Mouse (Mus musculus): Measurements from ENCODE around the gene Fzd10. TPM values are rescaled to one million over a fixed set of nuclear protein-coding genes. Genes with fewer than 3 reads are reported as not detected.

Gene Fzd10
- polyA plus RNA-seq, 1 experiment: not detected

DNA sequence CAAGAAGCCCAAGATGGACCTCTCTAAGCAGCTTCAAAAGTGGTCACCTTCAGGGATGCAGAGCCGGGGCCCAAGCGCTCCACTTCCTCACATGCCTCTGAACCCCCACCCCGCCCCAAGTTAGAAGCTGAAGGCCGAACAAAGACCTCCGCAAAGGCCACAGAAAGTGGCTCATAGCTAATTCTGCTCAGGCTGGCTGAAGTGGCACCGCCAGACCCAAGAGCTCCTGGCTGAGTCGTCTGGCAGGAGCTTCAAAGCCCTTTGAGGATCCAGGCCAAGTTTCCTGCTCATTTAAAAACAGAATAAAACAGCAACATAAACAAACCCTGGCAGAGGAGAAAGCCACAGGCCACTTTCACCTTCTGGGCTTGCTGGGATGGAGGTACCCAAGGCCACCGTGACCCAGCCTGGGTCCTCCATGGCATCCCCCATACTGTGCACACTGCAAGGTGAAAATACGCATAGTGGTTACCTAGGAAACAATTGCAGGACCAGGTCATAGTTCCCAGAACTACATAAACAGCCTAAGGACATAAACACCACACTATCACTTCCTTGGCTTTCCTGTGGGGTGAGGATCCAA is 24.6 kb upstream of the Fzd10 start:
- H3K4me3 ChIP-seq: no peak overlapping the region
- H3K27me3 ChIP-seq (ENCODE audit: control insufficient read depth, insufficient read depth, insufficient read length): no peaks in the 10 kb centered on the region
- no peak for TF ChIP-seq TCF12 (IDR thresholded peaks at IDR 0.05; ENCODE audit: insufficient read depth, poor library complexity, severe bottlenecking)
- no peak for TF ChIP-seq E2F4 (IDR thresholded peaks at IDR 0.05; ENCODE audit: insufficient read depth)
- TF ChIP-seq MYOD1 (IDR thresholded peaks at IDR 0.05; ENCODE audit: control insufficient read depth in 1 of 3, insufficient read length in 2 of 3, low read depth in 2 of 3): no peak
- TF ChIP-seq TCF3 (IDR thresholded peaks at IDR 0.05; ENCODE audit: insufficient read length, low read depth): no peak
- no peak overlapping the region for H3ac ChIP-seq (ENCODE audit: control insufficient read depth, insufficient read length)
- no peaks in the 10 kb centered on the region for H3K79me2 ChIP-seq (ENCODE audit: control insufficient read depth, insufficient read depth)
- H3K36me3 ChIP-seq (ENCODE audit: control insufficient read depth, insufficient read depth): no peaks in the 10 kb centered on the region
- H3K4me2 ChIP-seq (ENCODE audit: low read depth): no peak overlapping the region

DNA sequence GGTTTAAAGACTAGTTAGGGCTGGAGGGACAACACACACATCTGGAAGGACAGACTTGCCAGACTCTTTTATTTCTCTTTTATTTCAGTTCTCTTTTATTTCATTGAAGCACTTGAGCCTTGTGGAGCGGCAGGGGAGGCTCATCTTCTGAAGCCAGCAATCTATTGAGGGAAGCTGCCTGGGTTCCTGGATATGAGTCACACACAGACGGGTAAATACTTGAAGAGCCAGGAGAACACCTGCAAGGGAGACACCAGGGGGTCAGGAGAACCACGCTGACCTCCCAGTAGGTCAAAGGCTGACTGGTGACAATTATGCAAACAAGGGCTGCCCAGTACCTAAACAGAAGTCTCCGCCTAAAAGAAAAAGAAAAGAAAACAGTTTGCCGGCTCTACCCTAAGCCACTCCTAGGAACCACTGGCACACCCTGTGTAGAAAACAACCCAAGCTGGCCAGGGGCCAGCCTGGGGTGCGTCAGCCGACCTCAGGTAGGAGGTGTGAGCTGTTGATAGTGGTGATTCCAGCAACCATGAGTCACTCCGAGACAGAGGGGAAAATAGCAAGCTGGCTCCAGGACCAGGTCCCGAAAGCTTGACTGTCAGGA is 21.5 kb upstream of the Fzd10 start:
- no peaks in the 10 kb centered on the region for H3K79me2 ChIP-seq (ENCODE audit: control insufficient read depth, insufficient read depth)
- TF ChIP-seq SRF (IDR thresholded peaks at IDR 0.05; ENCODE audit: control insufficient read depth, insufficient read length, low read depth) (no peak), CEBPB (IDR thresholded peaks at IDR 0.05; ENCODE audit: insufficient read depth, poor library complexity, severe bottlenecking) (no peak), TCF3 (IDR thresholded peaks at IDR 0.05; ENCODE audit: insufficient read length, low read depth) (no peak), MYOG (IDR thresholded peaks at IDR 0.05; ENCODE audit: control insufficient read depth in 1 of 3, insufficient read depth in 1 of 3, insufficient read length in 2 of 3, low read depth in 2 of 3) (no peak), USF1 (IDR thresholded peaks at IDR 0.05; ENCODE audit: low read depth) (no peak), MAX (IDR thresholded peaks at IDR 0.05; ENCODE audit: low read depth) (no peak), MYOD1 (IDR thresholded peaks at IDR 0.05; ENCODE audit: control insufficient read depth in 1 of 3, insufficient read length in 2 of 3, low read depth in 2 of 3) (no peak), E2F4 (IDR thresholded peaks at IDR 0.05; ENCODE audit: insufficient read depth) (no peak), POLR2AphosphoS2 (IDR thresholded peaks at IDR 0.05; ENCODE audit: insufficient read length, low read depth) (no peak), REST (IDR thresholded peaks at IDR 0.05; ENCODE audit: insufficient read depth, insufficient read length) (no peak), TCF12 (IDR thresholded peaks at IDR 0.05; ENCODE audit: insufficient read depth, poor library complexity, severe bottlenecking) (no peak), POLR2A (IDR thresholded peaks at IDR 0.05; ENCODE audit: insufficient read length, low read depth) (no peak)
- H3ac ChIP-seq (ENCODE audit: control insufficient read depth, insufficient read length): no peak overlapping the region
- no peaks in the 10 kb centered on the region for H3K27me3 ChIP-seq (ENCODE audit: control insufficient read depth, insufficient read depth, insufficient read length)
- no peaks in the 10 kb centered on the region for H3K36me3 ChIP-seq (ENCODE audit: control insufficient read depth, insufficient read depth)
- no peak overlapping the region for H3K4me2 ChIP-seq (ENCODE audit: low read depth)
- H3K4me3 ChIP-seq: no peak overlapping the region

DNA sequence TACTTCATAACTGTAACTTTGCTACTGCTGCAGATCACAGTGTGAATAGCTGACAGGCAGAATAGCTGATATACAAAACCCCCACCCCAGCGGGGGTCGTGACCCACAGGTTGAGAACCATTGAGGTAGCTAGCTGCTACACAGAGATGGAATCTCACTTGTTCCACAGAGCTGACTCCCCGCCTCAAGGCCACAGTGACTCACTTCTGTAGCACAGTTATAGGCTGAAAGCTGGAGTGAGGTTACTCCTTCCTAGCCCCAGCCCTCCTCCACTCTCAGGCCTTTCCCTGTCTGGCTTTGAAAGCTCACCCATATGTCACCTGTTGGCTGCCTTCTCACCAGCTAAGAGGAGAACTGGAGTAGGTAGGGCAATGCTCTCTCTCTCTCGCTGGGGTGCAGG is 19.7 kb upstream of the Fzd10 start:
- H3K36me3 ChIP-seq (ENCODE audit: control insufficient read depth, insufficient read depth): no peaks in the 10 kb centered on the region
- H3K79me2 ChIP-seq (ENCODE audit: control insufficient read depth, insufficient read depth): no peaks in the 10 kb centered on the region
- H3ac ChIP-seq (ENCODE audit: control insufficient read depth, insufficient read length): no peak overlapping the region
- H3K27me3 ChIP-seq (ENCODE audit: control insufficient read depth, insufficient read depth, insufficient read length): no peaks in the 10 kb centered on the region
- H3K4me2 ChIP-seq (ENCODE audit: low read depth): no peak overlapping the region
- TF ChIP-seq POLR2AphosphoS2 (IDR thresholded peaks at IDR 0.05; ENCODE audit: insufficient read length, low read depth): no peak
- no peak for TF ChIP-seq POLR2A (IDR thresholded peaks at IDR 0.05; ENCODE audit: insufficient read length, low read depth)
- no peak for TF ChIP-seq E2F4 (IDR thresholded peaks at IDR 0.05; ENCODE audit: insufficient read depth)
- H3K4me3 ChIP-seq: no peak overlapping the region

DNA sequence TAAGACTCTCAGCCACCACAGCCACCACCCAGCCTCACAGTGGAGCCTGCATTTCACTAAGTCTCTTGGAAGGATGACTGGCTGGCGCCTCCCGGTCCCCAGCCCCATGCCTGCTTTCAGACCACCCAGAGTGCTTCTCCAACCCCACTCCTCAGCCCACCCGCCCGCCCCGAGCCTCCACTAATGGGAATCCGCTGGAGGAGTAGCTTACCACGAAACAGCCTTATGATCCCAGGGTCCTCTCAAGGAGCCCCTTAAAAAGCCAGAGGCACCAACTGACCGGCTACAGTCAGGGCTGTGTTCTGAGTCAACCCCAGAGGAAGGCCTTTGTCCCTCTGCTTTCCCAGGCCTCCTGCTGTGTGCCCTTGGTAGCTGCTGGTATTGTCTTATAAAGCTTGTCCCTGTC is 19.1 kb upstream of the Fzd10 start:
- no peak for TF ChIP-seq MYOG (IDR thresholded peaks at IDR 0.05; ENCODE audit: control insufficient read depth in 1 of 3, insufficient read depth in 1 of 3, insufficient read length in 2 of 3, low read depth in 2 of 3)
- TF ChIP-seq SRF (IDR thresholded peaks at IDR 0.05; ENCODE audit: control insufficient read depth, insufficient read length, low read depth): no peak
- no peak for TF ChIP-seq E2F4 (IDR thresholded peaks at IDR 0.05; ENCODE audit: insufficient read depth)
- TF ChIP-seq USF1 (IDR thresholded peaks at IDR 0.05; ENCODE audit: low read depth): no peak
- TF ChIP-seq CEBPB (IDR thresholded peaks at IDR 0.05; ENCODE audit: insufficient read depth, poor library complexity, severe bottlenecking): no peak
- TF ChIP-seq POLR2A (IDR thresholded peaks at IDR 0.05; ENCODE audit: insufficient read length, low read depth): no peak
- TF ChIP-seq TCF3 (IDR thresholded peaks at IDR 0.05; ENCODE audit: insufficient read length, low read depth): no peak
- no peak for TF ChIP-seq MAX (IDR thresholded peaks at IDR 0.05; ENCODE audit: low read depth)
- TF ChIP-seq MYOD1 (IDR thresholded peaks at IDR 0.05; ENCODE audit: control insufficient read depth in 1 of 3, insufficient read length in 2 of 3, low read depth in 2 of 3): no peak
- no peak for TF ChIP-seq REST (IDR thresholded peaks at IDR 0.05; ENCODE audit: insufficient read depth, insufficient read length)
- no peak for TF ChIP-seq POLR2AphosphoS2 (IDR thresholded peaks at IDR 0.05; ENCODE audit: insufficient read length, low read depth)
- no peak for TF ChIP-seq TCF12 (IDR thresholded peaks at IDR 0.05; ENCODE audit: insufficient read depth, poor library complexity, severe bottlenecking)
- H3K4me2 ChIP-seq (ENCODE audit: low read depth): no peak overlapping the region
- no peaks in the 10 kb centered on the region for H3K36me3 ChIP-seq (ENCODE audit: control insufficient read depth, insufficient read depth)
- no peaks in the 10 kb centered on the region for H3K79me2 ChIP-seq (ENCODE audit: control insufficient read depth, insufficient read depth)
- no peak overlapping the region for H3K4me3 ChIP-seq
- H3K27me3 ChIP-seq (ENCODE audit: control insufficient read depth, insufficient read depth, insufficient read length): no peaks in the 10 kb centered on the region
- no peak overlapping the region for H3ac ChIP-seq (ENCODE audit: control insufficient read depth, insufficient read length)

DNA sequence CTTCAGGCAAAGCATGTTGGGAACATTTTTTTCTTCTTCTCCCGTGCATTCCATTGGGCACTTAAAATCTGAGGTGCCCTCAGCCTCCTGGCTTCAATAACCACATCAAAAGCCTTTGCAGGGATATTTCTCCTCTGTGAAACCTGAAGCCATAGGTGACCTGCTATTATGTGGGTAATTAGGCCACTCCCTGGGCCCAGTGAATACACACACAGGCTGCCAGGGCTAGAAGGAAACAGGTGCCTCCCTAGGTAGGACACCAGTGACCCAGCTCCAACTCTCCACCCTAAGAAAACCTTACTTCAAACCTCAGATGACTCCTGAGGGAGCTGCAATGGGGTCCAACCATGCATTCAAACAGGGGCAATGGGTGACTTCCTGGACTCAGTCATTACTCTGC is 11.4 kb upstream of the Fzd10 start:
- no peak overlapping the region for H3ac ChIP-seq (ENCODE audit: control insufficient read depth, insufficient read length)
- H3K27me3 ChIP-seq (ENCODE audit: control insufficient read depth, insufficient read depth, insufficient read length): no peaks in the 10 kb centered on the region
- H3K79me2 ChIP-seq (ENCODE audit: control insufficient read depth, insufficient read depth): no peaks in the 10 kb centered on the region
- H3K4me2 ChIP-seq (ENCODE audit: low read depth): no peak overlapping the region
- H3K36me3 ChIP-seq (ENCODE audit: control insufficient read depth, insufficient read depth): no peaks in the 10 kb centered on the region
- H3K4me3 ChIP-seq: no peak overlapping the region
- no peak for TF ChIP-seq CEBPB (IDR thresholded peaks at IDR 0.05; ENCODE audit: insufficient read depth, poor library complexity, severe bottlenecking)
- TF ChIP-seq MYOG (IDR thresholded peaks at IDR 0.05; ENCODE audit: control insufficient read depth in 1 of 3, insufficient read depth in 1 of 3, insufficient read length in 2 of 3, low read depth in 2 of 3): no peak
- no peak for TF ChIP-seq TCF3 (IDR thresholded peaks at IDR 0.05; ENCODE audit: insufficient read length, low read depth)
- TF ChIP-seq MYOD1 (IDR thresholded peaks at IDR 0.05; ENCODE audit: control insufficient read depth in 1 of 3, insufficient read length in 2 of 3, low read depth in 2 of 3): no peak
- no peak for TF ChIP-seq POLR2AphosphoS2 (IDR thresholded peaks at IDR 0.05; ENCODE audit: insufficient read length, low read depth)
- no peak for TF ChIP-seq REST (IDR thresholded peaks at IDR 0.05; ENCODE audit: insufficient read depth, insufficient read length)
- TF ChIP-seq POLR2A (IDR thresholded peaks at IDR 0.05; ENCODE audit: insufficient read length, low read depth): no peak
- TF ChIP-seq USF1 (IDR thresholded peaks at IDR 0.05; ENCODE audit: low read depth): no peak
- TF ChIP-seq E2F4 (IDR thresholded peaks at IDR 0.05; ENCODE audit: insufficient read depth): no peak
- no peak for TF ChIP-seq TCF12 (IDR thresholded peaks at IDR 0.05; ENCODE audit: insufficient read depth, poor library complexity, severe bottlenecking)
- no peak for TF ChIP-seq SRF (IDR thresholded peaks at IDR 0.05; ENCODE audit: control insufficient read depth, insufficient read length, low read depth)
- no peak for TF ChIP-seq MAX (IDR thresholded peaks at IDR 0.05; ENCODE audit: low read depth)

Data from myocyte (in vitro differentiated cells).